Mouse (Mus musculus): Measurements from ENCODE around the gene Cldn10. TPM values are rescaled to one million over a fixed set of nuclear protein-coding genes. Genes with fewer than 3 reads are reported as not detected.

Cldn10 gene
- polyA plus RNA-seq, 1 experiment from 2014 or later = 2.2 TPM

GRCm38 (mm10) chr14:118793416-118793815, 5.7 kb downstream of the Cldn10 start:
- ATAC-seq (replicated peaks; ENCODE audit: extremely low read depth, insufficient read depth, low FRiP score) = no peak
- 79% methylated on average over 6 of the region's 6 CpGs for WGBS
- Histone ChIP-seq H3K27ac (ENCODE audit: low read length) (no peak overlapping the region), H3K9ac (ENCODE audit: low read length) (no peak overlapping the region), H3K9me3 (replicated peaks; ENCODE audit: control insufficient read depth, low read length) (no peaks in the 10 kb centered on the region), H3K4me3 (ENCODE audit: low read length) (no peak overlapping the region), H3K36me3 (ENCODE audit: control insufficient read depth, insufficient read depth) (no peaks in the 10 kb centered on the region), H3K4me2 (ENCODE audit: low read depth, low read length) (no peak overlapping the region), H3K27me3 (ENCODE audit: control insufficient read depth, insufficient read depth, low read length) (no peaks in the 10 kb centered on the region), H3K4me1 (ENCODE audit: control insufficient read depth, insufficient read depth, low read length) (peaks cover 2% of the 10 kb centered on the region; the same call in 1 of the 2 replicates)

GRCm38 (mm10) chr14:118794196-118794595, 6.5 kb downstream of the Cldn10 start:
- Histone ChIP-seq H3K36me3 (ENCODE audit: control insufficient read depth, insufficient read depth) (no peaks in the 10 kb centered on the region), H3K9me3 (replicated peaks; ENCODE audit: control insufficient read depth, low read length) (no peaks in the 10 kb centered on the region), H3K9ac (ENCODE audit: low read length) (no peak overlapping the region), H3K4me1 (ENCODE audit: control insufficient read depth, insufficient read depth, low read length) (peaks cover 2% of the 10 kb centered on the region; the same call in 1 of the 2 replicates), H3K4me2 (ENCODE audit: low read depth, low read length) (no peak overlapping the region), H3K27me3 (ENCODE audit: control insufficient read depth, insufficient read depth, low read length) (no peaks in the 10 kb centered on the region), H3K27ac (ENCODE audit: low read length) (no peak overlapping the region), H3K4me3 (ENCODE audit: low read length) (no peak overlapping the region)
- no peak for ATAC-seq (replicated peaks; ENCODE audit: extremely low read depth, insufficient read depth, low FRiP score)
- WGBS = 43% methylated on average over 1 of the region's 1 CpGs

- H3K4me3 ChIP-seq (ENCODE audit: low read length) = no peak overlapping the region
- ATAC-seq (replicated peaks; ENCODE audit: extremely low read depth, insufficient read depth, low FRiP score) = no peak
- H3K9ac ChIP-seq (ENCODE audit: low read length) = no peak overlapping the region
- no peak overlapping the region for H3K4me2 ChIP-seq (ENCODE audit: low read depth, low read length)
- H3K36me3 ChIP-seq (ENCODE audit: control insufficient read depth, insufficient read depth) = no peaks in the 10 kb centered on the region
- H3K27ac ChIP-seq (ENCODE audit: low read length) = no peak overlapping the region
- peaks cover 2% of the 10 kb centered on the region; the same call in 1 of the 2 replicates for H3K4me1 ChIP-seq (ENCODE audit: control insufficient read depth, insufficient read depth, low read length)
- no peaks in the 10 kb centered on the region for H3K9me3 ChIP-seq (replicated peaks; ENCODE audit: control insufficient read depth, low read length)
- H3K27me3 ChIP-seq (ENCODE audit: control insufficient read depth, insufficient read depth, low read length) = no peaks in the 10 kb centered on the region
- WGBS = 71% methylated on average over 2 of the region's 2 CpGs
Observed at GRCm38 (mm10) chr14:118794893-118795292, 7.2 kb downstream of the Cldn10 start.

- H3K4me1 ChIP-seq (ENCODE audit: control insufficient read depth, insufficient read depth, low read length) = peaks cover 2% of the 10 kb centered on the region; the same call in 1 of the 2 replicates
- no peak overlapping the region for H3K4me3 ChIP-seq (ENCODE audit: low read length)
- no peaks in the 10 kb centered on the region for H3K27me3 ChIP-seq (ENCODE audit: control insufficient read depth, insufficient read depth, low read length)
- peak; percentile 45 for ATAC-seq (replicated peaks; ENCODE audit: extremely low read depth, insufficient read depth, low FRiP score)
- H3K36me3 ChIP-seq (ENCODE audit: control insufficient read depth, insufficient read depth) = no peaks in the 10 kb centered on the region
- no peak overlapping the region for H3K4me2 ChIP-seq (ENCODE audit: low read depth, low read length)
- H3K9me3 ChIP-seq (replicated peaks; ENCODE audit: control insufficient read depth, low read length) = no peaks in the 10 kb centered on the region
- no peak overlapping the region for H3K9ac ChIP-seq (ENCODE audit: low read length)
- no peak overlapping the region for H3K27ac ChIP-seq (ENCODE audit: low read length)
- 33% methylated on average over 10 of the region's 10 CpGs for WGBS
Observed at GRCm38 (mm10) chr14:118795915-118796693, 8.4 kb downstream of the Cldn10 start.

- H3K9me3 ChIP-seq (replicated peaks; ENCODE audit: control insufficient read depth, low read length) = no peaks in the 10 kb centered on the region
- no peak overlapping the region for H3K9ac ChIP-seq (ENCODE audit: low read length)
- 44% methylated on average over 5 of the region's 5 CpGs for WGBS
- no peaks in the 10 kb centered on the region for H3K36me3 ChIP-seq (ENCODE audit: control insufficient read depth, insufficient read depth)
- H3K27me3 ChIP-seq (ENCODE audit: control insufficient read depth, insufficient read depth, low read length) = no peaks in the 10 kb centered on the region
- peaks cover 2% of the 10 kb centered on the region; the same call in 1 of the 2 replicates for H3K4me1 ChIP-seq (ENCODE audit: control insufficient read depth, insufficient read depth, low read length)
- no peak overlapping the region for H3K27ac ChIP-seq (ENCODE audit: low read length)
- H3K4me2 ChIP-seq (ENCODE audit: low read depth, low read length) = no peak overlapping the region
- no peak overlapping the region for H3K4me3 ChIP-seq (ENCODE audit: low read length)
- no peak for ATAC-seq (replicated peaks; ENCODE audit: extremely low read depth, insufficient read depth, low FRiP score)
Observed at GRCm38 (mm10) chr14:118796694-118797058, 9.0 kb downstream of the Cldn10 start.

- no peak for ATAC-seq (replicated peaks; ENCODE audit: extremely low read depth, insufficient read depth, low FRiP score)
- Histone ChIP-seq H3K4me3 (ENCODE audit: low read length) (no peak overlapping the region), H3K27ac (ENCODE audit: low read length) (no peak overlapping the region), H3K4me1 (ENCODE audit: control insufficient read depth, insufficient read depth, low read length) (peaks cover 2% of the 10 kb centered on the region; the same call in 1 of the 2 replicates), H3K27me3 (ENCODE audit: control insufficient read depth, insufficient read depth, low read length) (no peaks in the 10 kb centered on the region), H3K36me3 (ENCODE audit: control insufficient read depth, insufficient read depth) (no peaks in the 10 kb centered on the region), H3K4me2 (ENCODE audit: low read depth, low read length) (no peak overlapping the region), H3K9me3 (replicated peaks; ENCODE audit: control insufficient read depth, low read length) (no peaks in the 10 kb centered on the region), H3K9ac (ENCODE audit: low read length) (no peak overlapping the region)
- WGBS = 54% methylated on average over 9 of the region's 9 CpGs
Observed at GRCm38 (mm10) chr14:118797270-118797669, 9.6 kb downstream of the Cldn10 start.

- Histone ChIP-seq H3K9me3 (replicated peaks; ENCODE audit: control insufficient read depth, low read length) (no peaks in the 10 kb centered on the region), H3K4me3 (ENCODE audit: low read length) (no peak overlapping the region), H3K4me1 (ENCODE audit: control insufficient read depth, insufficient read depth, low read length) (peaks cover 2% of the 10 kb centered on the region; the same call in 1 of the 2 replicates), H3K27me3 (ENCODE audit: control insufficient read depth, insufficient read depth, low read length) (no peaks in the 10 kb centered on the region), H3K9ac (ENCODE audit: low read length) (no peak overlapping the region), H3K4me2 (ENCODE audit: low read depth, low read length) (no peak overlapping the region), H3K27ac (ENCODE audit: low read length) (no peak overlapping the region), H3K36me3 (ENCODE audit: control insufficient read depth, insufficient read depth) (no peaks in the 10 kb centered on the region)
- no peak for ATAC-seq (replicated peaks; ENCODE audit: extremely low read depth, insufficient read depth, low FRiP score)
- WGBS = 39% methylated on average over 9 of the region's 9 CpGs
Observed at GRCm38 (mm10) chr14:118799918-118800317, 12.2 kb downstream of the Cldn10 start.

- Histone ChIP-seq H3K4me1 (ENCODE audit: control insufficient read depth, insufficient read depth, low read length) (0 out of 2 replicates have a peak, but pooled peaks cover 1% of the 10 kb centered on the region), H3K27me3 (ENCODE audit: control insufficient read depth, insufficient read depth, low read length) (no peaks in the 10 kb centered on the region), H3K4me2 (ENCODE audit: low read depth, low read length) (no peak overlapping the region), H3K9ac (ENCODE audit: low read length) (no peak overlapping the region), H3K36me3 (ENCODE audit: control insufficient read depth, insufficient read depth) (no peaks in the 10 kb centered on the region), H3K4me3 (ENCODE audit: low read length) (no peak overlapping the region), H3K9me3 (replicated peaks; ENCODE audit: control insufficient read depth, low read length) (no peaks in the 10 kb centered on the region), H3K27ac (ENCODE audit: low read length) (no peak overlapping the region)
- WGBS = 45% methylated on average over 7 of the region's 7 CpGs
- no peak for ATAC-seq (replicated peaks; ENCODE audit: extremely low read depth, insufficient read depth, low FRiP score)
Observed at GRCm38 (mm10) chr14:118803936-118804335, 16.2 kb downstream of the Cldn10 start.

- 0 out of 2 replicates have a peak, but pooled peaks cover 5% of the 10 kb centered on the region for H3K4me1 ChIP-seq (ENCODE audit: control insufficient read depth, insufficient read depth, low read length)
- no peaks in the 10 kb centered on the region for H3K36me3 ChIP-seq (ENCODE audit: control insufficient read depth, insufficient read depth)
- H3K4me3 ChIP-seq (ENCODE audit: low read length) = no peak overlapping the region
- no peak overlapping the region for H3K4me2 ChIP-seq (ENCODE audit: low read depth, low read length)
- H3K9ac ChIP-seq (ENCODE audit: low read length) = no peak overlapping the region
- H3K27ac ChIP-seq (ENCODE audit: low read length) = no peak overlapping the region
- no peaks in the 10 kb centered on the region for H3K9me3 ChIP-seq (replicated peaks; ENCODE audit: control insufficient read depth, low read length)
- H3K27me3 ChIP-seq (ENCODE audit: control insufficient read depth, insufficient read depth, low read length) = no peaks in the 10 kb centered on the region
- 34% methylated on average over 6 of the region's 6 CpGs for WGBS
- ATAC-seq (replicated peaks; ENCODE audit: extremely low read depth, insufficient read depth, low FRiP score) = no peak
Observed at GRCm38 (mm10) chr14:118804351-118804750, 16.6 kb downstream of the Cldn10 start.
